Mouse (Mus musculus) left cerebral cortex, postnatal 4 days (tissue): ENCODE measurements around the gene Slc25a24. TPM values are rescaled to one million over a fixed set of nuclear protein-coding genes. Genes with fewer than 3 reads are reported as not detected.

Source experiments
- DNase-seq: peaks from one replicate; pipeline ENCODE4 v3.0.0-alpha.2; 2022
- intact Hi-C: fragments of 180-260 bp; cut with DNase I; formaldehyde crosslinking; loops from one replicate; pipeline ENCODE4 v1.15.1; 2025
- total RNA-seq, 2 experiments: library from RNA; stranded (reverse); gene quantifications; 2 replicates each; pipeline ENCODE4 v1.2.3; 2021

Gene Slc25a24
- total RNA-seq, result 1 to 10 TPM; 2.9 to 4.6 TPM

- DNase-seq, result peak; percentile 61
These were observed at the start of gene Slc25a24 for GRCm38 (mm10) chr3:109122641-109123530. Slc25a24 (plus strand) TSS chr3:109123149.

DNA sequence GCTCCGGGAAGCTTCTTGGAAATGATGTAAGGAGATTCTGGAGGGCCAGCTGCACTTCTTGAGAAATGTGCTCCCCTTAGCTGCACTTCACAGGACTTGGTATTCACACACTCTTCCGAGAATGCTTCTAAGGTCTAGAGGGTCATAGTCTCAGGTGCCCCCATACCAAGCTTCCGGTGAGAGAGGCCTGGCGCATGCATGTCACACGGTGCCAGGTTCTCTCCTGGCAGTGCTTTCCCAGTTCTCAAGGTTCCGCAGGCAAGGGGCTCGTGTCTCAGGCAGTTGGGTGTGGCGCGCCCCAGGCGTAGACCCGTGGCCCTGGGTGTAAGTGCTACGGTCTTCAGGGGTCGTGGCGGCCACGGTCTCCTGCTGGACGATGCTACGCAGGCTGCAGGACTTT lies 42.8 kb upstream of the Slc25a24 start, which contains the start of gene Slc25a54:
TSS of gene Slc25a54 (plus strand) at position 301 of the 400 bp plus-strand sequence.
- no peak for DNase-seq
- intact Hi-C loops, result no loop called here

More at GRCm38 (mm10) chr3:109122641-109123530, at the start of gene Slc25a24:
- intact Hi-C loops, result no loop called here

- intact Hi-C loops, result no loop called here
- no peak for DNase-seq
These were observed 38.5 kb upstream of the Slc25a24 start for GRCm38 (mm10) chr3:109084418-109084817.

DNA sequence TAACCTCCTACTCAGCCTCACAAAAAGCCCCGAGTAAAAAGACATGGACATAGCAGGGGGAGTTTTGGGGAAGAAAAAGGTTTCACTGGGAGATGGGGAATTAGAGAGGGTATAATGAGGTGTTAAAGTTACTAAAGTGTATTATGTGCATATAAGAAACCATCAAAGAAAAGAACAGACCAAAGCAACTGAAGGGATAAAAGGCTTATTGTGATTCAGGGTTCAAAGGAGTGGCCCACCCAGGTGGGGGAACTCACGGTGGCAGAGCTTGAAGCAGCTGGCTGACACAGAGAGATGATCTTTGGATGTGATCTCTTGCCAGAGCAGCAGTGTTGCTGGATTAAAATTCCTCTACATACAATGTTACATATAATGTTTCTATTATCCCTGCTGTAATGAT lies 34.5 kb upstream of the Slc25a24 start:
- intact Hi-C loops, result no loop called here
- DNase-seq, result no peak

DNA sequence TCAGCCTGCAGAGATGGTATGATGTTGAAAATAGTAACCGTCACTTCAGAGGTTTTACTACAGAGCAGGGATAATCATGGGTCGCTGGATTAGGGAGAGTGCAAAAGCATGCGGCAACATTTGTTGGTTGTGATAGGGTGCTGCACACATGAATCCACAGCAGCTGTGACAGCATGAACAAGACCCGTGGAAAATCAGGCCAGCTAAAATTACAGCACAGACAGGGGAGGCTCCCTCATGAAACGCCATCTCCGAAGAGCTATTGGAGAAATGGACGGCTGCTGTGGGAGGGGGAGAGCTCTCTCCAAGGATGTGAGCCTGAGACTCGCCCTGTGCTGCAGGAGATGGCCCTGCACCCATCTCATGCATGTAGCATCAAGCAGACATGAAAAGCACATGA lies 18.2 kb upstream of the Slc25a24 start:
- no peak for DNase-seq
- intact Hi-C loops, result no loop called here

- DNase-seq, result no peak
- intact Hi-C loops, result no loop called here
These were observed 5.8 kb upstream of the Slc25a24 start for GRCm38 (mm10) chr3:109117136-109117535.

DNA sequence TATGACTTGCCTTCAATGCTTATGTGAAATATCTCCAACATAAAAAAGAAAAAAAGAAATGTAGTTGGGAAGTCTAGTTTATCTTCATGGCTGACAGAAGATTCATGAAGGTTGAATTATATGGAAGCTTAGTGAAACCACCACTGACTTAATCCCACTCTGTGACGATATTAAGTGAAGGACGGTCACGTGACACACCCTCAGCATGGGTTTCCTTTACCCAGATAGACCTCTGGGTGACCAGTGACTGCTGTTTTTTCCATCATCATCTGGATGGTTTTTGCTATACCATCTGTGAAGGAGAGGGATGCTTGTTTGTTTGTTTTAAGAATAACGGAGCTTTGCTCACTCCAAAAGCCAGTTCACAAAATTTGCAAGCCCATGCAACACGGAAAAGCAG lies 3.4 kb upstream of the Slc25a24 start:
- intact Hi-C loops, result no loop called here
- DNase-seq, result no peak

GRCm38 (mm10) chr3:109119973-109120372 lies 3.0 kb upstream of the Slc25a24 start:
- intact Hi-C loops, result no loop called here
- no peak for DNase-seq

DNA sequence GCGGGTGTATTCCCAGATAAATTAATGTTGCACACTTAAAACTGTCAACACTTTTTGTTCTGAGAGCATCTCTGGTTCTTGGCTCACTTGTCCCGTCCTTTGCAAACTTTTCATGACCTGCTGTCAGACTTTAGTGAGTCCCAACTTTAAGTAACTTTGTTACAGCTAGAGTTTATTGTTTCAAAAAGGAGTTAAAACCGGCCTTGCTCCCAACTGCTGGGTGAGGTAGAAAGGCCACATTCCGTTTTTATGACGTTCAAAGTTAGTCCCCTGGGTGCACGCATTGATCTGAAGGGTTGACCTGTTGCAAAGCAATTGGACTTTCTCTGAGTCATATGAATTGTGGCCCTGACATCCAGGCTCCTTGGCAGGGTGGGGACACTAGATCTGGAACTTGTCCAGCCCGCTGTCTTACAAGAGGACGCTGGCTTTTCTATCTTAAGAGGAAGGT lies 607 bp downstream of the Slc25a24 start:
- no peak for DNase-seq
- intact Hi-C loops, result no loop called here

GRCm38 (mm10) chr3:109124091-109124490 lies 1.1 kb downstream of the Slc25a24 start:
- no peak for DNase-seq
- intact Hi-C loops, result no loop called here

DNA sequence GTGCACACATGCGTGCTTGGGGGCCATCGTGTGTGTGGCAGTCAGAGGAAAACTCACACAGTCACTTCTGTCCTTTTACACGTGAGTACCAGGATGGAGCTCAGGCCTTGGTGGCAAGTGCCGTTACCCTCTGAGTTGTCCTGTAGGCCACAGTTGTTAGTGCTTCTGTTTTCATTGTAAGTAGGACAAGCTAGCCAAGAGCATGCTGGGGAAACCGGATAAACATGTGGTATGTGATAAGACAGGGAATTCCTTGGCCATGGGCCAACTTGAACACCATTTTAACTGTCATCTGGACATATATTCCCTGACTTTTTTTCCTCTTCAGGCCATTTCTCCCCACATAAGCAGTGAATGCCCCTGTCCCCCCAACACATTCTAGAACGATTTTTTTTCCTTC lies 2.6 kb downstream of the Slc25a24 start:
- intact Hi-C loops, result no loop called here
- no peak for DNase-seq

DNA sequence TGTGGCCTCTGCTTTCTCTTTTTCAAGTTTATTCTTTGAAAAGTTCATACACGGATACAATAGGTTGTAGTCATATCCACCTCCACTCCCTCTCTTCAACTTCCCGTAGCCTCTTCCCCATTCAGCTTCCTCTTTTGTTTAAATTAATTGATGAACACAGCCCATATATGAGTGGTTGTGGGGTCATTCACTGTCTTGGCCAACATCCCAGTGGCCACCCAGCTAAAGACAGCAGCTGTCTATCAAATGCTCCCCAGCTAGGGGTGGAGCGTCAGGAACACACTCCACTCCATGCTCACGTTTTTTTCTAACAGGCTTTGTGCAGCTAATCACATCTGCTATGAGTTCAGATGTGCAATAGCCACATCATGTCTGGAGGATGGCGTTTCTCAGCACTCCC lies 6.8 kb downstream of the Slc25a24 start:
- no peak for DNase-seq
- intact Hi-C loops, result no loop called here

DNA sequence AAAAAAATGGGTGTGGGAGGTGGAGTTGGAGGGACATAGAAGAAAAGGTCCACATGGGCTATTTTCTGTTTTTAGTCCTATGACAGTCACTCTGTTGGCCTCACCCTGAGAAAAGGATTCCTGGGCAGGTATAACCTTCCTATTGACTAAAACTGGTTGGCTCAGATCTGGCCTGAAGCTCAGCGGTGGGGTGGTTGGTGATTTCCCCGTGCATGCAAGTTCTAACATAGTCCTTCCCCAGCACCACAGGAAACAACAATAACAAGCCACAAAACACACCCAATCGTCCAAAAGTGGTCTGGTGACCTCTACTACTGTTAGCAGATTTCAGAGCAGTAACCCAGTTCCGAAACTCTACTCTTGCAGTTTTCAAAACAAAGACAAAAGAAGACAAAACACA lies 10.0 kb downstream of the Slc25a24 start:
- intact Hi-C loops, result no loop called here
- no peak for DNase-seq

DNA sequence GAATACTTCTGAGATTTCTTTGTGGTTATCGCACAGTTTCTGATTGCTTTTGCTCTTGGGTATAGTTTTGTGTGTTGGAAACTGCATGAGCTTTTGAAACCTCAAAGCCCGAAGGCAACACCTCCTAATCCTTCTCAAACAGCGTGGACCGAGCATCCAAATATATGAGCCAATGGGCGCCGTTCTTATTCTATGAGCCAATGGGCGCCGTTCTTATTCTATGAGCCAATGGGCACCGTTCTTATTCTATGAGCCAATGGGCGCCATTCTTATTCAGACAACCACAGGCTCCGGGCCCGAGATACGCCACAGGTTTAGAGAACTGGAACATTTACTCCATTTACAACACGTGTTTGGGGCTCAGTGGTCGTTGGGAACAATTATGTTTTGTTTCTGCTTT lies 11.1 kb downstream of the Slc25a24 start:
- intact Hi-C loops, result no loop called here
- no peak for DNase-seq

DNA sequence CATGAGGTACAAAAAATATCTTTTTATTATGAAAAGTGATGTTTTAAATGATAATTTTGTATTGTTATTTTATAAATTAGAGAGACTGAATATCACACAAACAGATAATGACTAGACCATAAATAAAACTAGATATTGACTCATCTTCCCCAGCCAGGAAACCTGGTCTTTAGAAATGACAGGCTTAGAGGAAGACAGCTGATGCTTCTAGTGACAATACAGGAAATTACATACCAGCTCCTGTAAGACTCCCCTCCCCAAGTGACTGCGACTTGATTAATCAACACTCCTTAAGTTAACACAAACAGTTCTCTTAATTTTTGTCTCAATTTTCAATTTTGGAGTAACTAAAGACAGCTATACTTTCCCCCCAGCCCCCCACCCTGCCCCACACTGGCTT lies 12.4 kb downstream of the Slc25a24 start:
- intact Hi-C loops, result no loop called here
- DNase-seq, result no peak

GRCm38 (mm10) chr3:109152561-109152960 lies 29.6 kb downstream of the Slc25a24 start:
- intact Hi-C loops, result no loop called here
- peak; percentile 24 for DNase-seq

DNA sequence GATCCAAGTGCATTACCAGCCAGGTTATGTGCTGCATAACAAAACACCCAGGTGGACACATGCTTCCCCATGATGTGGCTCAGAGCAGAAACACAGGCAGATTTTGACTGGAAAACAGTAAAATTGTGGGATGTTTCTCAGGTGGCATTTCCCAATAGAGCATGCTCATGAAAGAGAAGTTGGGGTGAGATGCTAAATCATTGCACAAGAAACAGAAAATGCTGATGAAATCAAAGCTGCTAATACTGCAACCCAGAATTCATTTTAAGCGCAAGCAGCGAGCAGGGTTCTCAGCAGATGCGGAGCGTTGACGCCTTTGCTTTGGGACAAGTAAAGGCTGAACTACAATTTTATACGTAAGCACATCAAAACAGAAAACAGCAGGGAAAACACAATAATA lies 30.5 kb downstream of the Slc25a24 start:
- intact Hi-C loops, result no loop called here
- DNase-seq, result no peak

- intact Hi-C loops, result loop anchor here (2.0 kb wide), 1 partner anchor 35 kb away; no protein-coding TSS in a partner anchor
- DNase-seq, result no peak
These were observed 33.1 kb downstream of the Slc25a24 start for GRCm38 (mm10) chr3:109155926-109156669.

DNA sequence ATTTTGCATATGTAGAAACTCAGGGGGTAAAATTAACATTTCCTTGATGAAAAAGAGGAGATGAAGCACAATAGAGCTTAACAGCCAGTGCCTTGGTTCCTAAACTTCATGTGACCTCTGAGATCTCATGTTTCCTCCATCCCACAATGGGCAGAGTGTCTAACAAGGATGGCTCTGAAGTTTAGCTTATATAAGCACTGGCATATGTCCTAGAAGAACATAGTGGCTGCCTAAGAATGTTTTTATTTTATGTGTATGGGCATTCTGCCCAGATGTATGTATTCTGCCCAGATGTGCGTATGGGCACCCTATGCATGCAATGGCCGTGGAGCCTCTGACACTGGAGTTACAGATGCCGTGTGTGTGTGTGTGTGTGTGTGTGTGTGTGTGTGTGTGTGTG lies 34.5 kb downstream of the Slc25a24 start:
- no peak for DNase-seq
- intact Hi-C loops, result no loop called here

- intact Hi-C loops, result no loop called here
- peak; percentile 13 for DNase-seq
These were observed 41.1 kb downstream of the Slc25a24 start for GRCm38 (mm10) chr3:109164088-109164487.

- intact Hi-C loops, result no loop called here
- DNase-seq, result no peak
These were observed 41.7 kb downstream of the Slc25a24 start for GRCm38 (mm10) chr3:109164644-109165043.
